Mouse (Mus musculus): Measurements from ENCODE around the gene Ccdc81. TPM values are rescaled to one million over a fixed set of nuclear protein-coding genes. Genes with fewer than 3 reads are reported as not detected.
A peak's percentile ranks its signal among the peaks of the same experiment; 100 is the strongest.

Gene Ccdc81
- polyA plus RNA-seq, 1 experiment from 2014 or later, result 0.90 TPM

DNA sequence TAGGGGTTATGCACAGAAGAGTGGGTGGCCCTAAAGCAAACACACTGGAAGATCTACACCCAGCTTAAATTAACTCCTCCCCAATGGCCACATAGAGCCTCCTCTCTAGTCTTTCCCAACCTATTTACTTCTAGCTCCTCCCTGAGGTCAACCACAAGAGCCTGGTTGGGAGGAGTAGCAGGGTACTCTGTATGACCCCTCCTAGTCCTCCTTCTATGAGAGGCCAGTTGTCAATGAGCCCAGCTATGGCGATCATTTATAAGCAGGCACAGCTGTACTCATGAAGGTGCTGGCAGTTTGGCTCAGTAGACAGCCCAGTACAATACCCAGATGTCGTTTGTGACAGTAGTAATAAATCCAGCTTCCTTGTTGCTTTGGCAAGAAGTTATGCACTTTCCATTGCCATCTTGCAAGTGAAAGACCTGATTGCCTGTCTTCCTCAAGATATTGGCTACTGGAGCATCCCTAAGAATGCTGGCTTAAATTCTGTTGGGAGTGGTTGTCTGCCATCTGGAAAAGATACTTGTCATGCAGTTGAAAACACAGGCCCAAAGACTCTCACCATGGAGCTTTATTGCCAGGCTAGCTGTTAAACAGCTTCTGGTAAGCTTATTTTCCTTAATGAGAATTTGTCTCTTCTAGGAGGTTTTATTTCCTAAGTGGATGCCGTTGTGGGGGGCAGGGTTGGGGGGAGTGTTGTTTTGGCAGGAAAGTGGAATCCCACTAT is 10.2 kb upstream of the Ccdc81 start:
- no peak overlapping the region for H3K27ac ChIP-seq (ENCODE audit: low read depth, low read length)
- H3K36me3 ChIP-seq (ENCODE audit: control insufficient read depth, insufficient read depth, low read length), result peaks cover 9% of the 10 kb centered on the region
- H3K4me2 ChIP-seq (ENCODE audit: low read length), result no peak overlapping the region
- no peaks in the 10 kb centered on the region for H3K27me3 ChIP-seq (replicated peaks; ENCODE audit: control insufficient read depth, insufficient read depth, low read length)
- ATAC-seq, result peak; percentile 56; the same call in 1 of the 2 replicates
- H3K4me1 ChIP-seq (ENCODE audit: control insufficient read depth, insufficient read depth, low read depth, low read length), result no peaks in the 10 kb centered on the region
- 74% methylated on average over 3 of the region's 3 CpGs for WGBS
- no peak overlapping the region for H3K9ac ChIP-seq (ENCODE audit: low read depth, low read length)
- no peaks in the 10 kb centered on the region for H3K9me3 ChIP-seq (ENCODE audit: control insufficient read depth, low read length)
- H3K4me3 ChIP-seq (ENCODE audit: low read length), result no peak overlapping the region

DNA sequence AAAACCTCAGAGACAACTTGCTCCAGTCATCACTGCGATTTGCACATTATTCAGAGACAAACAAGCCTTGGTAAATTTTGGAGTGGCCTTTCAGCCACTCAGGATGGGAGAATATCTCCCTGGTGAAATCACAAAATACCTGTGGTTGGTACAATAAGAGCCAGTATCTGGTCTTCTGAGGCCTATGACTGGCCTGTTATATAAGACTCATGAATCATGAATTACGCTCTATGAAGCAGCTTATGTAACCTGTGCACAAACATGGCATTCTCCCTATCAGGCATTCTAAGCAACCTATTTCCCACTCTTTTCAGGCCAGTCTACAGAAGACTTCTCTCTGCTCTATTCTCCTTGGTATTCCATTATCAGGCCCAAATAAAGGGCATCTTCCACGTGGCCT is 8.9 kb upstream of the Ccdc81 start:
- no peaks in the 10 kb centered on the region for H3K9me3 ChIP-seq (ENCODE audit: control insufficient read depth, low read length)
- peaks cover 9% of the 10 kb centered on the region for H3K36me3 ChIP-seq (ENCODE audit: control insufficient read depth, insufficient read depth, low read length)
- 90% methylated on average over 3 of the region's 3 CpGs for WGBS
- no peak overlapping the region for H3K9ac ChIP-seq (ENCODE audit: low read depth, low read length)
- no peaks in the 10 kb centered on the region for H3K4me1 ChIP-seq (ENCODE audit: control insufficient read depth, insufficient read depth, low read depth, low read length)
- H3K4me2 ChIP-seq (ENCODE audit: low read length), result no peak overlapping the region
- no peak overlapping the region for H3K4me3 ChIP-seq (ENCODE audit: low read length)
- no peaks in the 10 kb centered on the region for H3K27me3 ChIP-seq (replicated peaks; ENCODE audit: control insufficient read depth, insufficient read depth, low read length)
- no peak overlapping the region for H3K27ac ChIP-seq (ENCODE audit: low read depth, low read length)
- ATAC-seq, result no peak

DNA sequence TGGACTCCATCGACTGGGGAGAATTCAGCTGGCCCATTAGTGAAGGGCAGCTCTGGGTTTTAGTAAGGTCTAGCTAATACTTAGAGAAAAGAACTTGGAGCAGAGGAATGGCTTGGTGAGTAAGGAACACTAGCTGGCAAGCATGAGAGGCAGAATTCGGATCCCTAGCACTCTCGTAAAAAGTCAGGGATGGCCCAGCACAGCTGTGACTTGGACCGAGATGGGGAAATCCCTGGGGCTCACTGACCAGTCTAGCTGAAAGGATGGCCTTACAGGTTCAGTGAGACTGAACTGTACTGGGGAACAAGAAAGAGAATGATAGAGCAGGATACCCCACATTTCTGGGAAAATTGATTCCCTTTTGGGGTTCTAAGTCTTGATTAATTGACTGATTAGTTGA is 6.3 kb upstream of the Ccdc81 start:
- H3K9ac ChIP-seq (ENCODE audit: low read depth, low read length), result no peak overlapping the region
- no peaks in the 10 kb centered on the region for H3K27me3 ChIP-seq (replicated peaks; ENCODE audit: control insufficient read depth, insufficient read depth, low read length)
- ATAC-seq, result no peak
- H3K9me3 ChIP-seq (ENCODE audit: control insufficient read depth, low read length), result no peaks in the 10 kb centered on the region
- whole genome bisulfite sequencing, result 80% methylated on average over 4 of the region's 4 CpGs
- H3K4me1 ChIP-seq (ENCODE audit: control insufficient read depth, insufficient read depth, low read depth, low read length), result no peaks in the 10 kb centered on the region
- no peak overlapping the region for H3K4me3 ChIP-seq (ENCODE audit: low read length)
- no peak overlapping the region for H3K27ac ChIP-seq (ENCODE audit: low read depth, low read length)
- H3K4me2 ChIP-seq (ENCODE audit: low read length), result no peak overlapping the region
- no peaks in the 10 kb centered on the region for H3K36me3 ChIP-seq (ENCODE audit: control insufficient read depth, insufficient read depth, low read length)

DNA sequence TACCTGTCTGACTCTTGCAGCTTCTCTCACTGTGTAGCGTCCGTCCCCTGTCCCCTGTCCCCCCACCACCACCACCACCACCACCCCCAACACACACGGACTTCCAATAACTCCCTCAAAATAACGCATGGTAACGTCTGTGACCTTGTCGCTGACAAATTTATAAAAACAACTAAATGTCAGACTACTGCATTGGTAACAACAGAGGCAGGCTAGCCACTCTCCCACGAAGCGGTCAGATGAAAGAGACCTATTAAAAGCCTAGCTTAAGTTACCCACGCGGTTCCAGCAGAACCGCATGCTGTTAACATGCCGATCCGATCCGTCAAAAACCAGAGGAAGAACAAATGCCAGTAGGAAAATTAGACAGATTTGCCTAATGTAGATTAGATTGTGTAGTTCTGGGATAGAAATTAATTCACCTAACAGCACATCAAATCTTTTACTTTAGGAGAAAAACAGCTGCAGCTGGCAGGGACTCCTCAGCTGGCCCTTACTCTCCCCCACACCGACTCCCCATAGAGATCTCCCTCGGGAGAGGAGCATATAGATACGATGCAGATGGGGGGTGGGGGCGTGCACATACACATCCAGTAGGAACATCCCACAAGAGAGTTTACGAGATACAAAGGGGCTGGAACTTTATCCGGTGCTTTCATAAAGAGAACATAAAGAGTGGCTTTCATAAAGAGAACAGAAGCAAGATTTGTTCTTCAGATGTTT is 5.6 kb upstream of the Ccdc81 start:
- 78% methylated on average over 20 of the region's 20 CpGs for WGBS

DNA sequence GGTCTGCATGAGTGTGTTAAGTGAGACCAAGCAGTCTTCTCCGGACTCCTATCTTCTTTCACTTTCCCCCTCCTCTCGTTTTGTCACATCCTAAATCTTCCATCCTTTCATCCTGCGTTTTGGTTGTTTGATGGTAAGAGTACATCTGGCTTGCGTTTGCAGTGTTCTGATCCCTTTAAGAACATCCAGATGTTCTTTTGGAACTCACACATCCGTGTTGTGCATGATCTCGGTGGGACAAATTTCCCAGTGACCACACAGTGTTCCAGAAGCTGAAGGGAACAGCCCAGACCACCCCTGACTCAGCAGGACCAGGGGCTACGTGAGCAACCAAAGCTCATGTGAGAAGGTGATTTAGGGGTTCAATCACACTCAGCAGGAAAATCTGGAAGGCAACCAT is 5.0 kb upstream of the Ccdc81 start:
- Histone ChIP-seq H3K9ac (ENCODE audit: low read depth, low read length) (no peak overlapping the region), H3K27ac (ENCODE audit: low read depth, low read length) (no peak overlapping the region), H3K4me3 (ENCODE audit: low read length) (no peak overlapping the region), H3K27me3 (replicated peaks; ENCODE audit: control insufficient read depth, insufficient read depth, low read length) (no peaks in the 10 kb centered on the region), H3K9me3 (ENCODE audit: control insufficient read depth, low read length) (no peaks in the 10 kb centered on the region), H3K4me2 (ENCODE audit: low read length) (no peak overlapping the region), H3K4me1 (ENCODE audit: control insufficient read depth, insufficient read depth, low read depth, low read length) (peaks cover 4% of the 10 kb centered on the region), H3K36me3 (ENCODE audit: control insufficient read depth, insufficient read depth, low read length) (no peaks in the 10 kb centered on the region)
- no peak for ATAC-seq
- WGBS, result 71% methylated on average over 7 of the region's 7 CpGs

More for the DNA sequence above, 5.6 kb upstream of the Ccdc81 start:
- Histone ChIP-seq H3K4me3 (ENCODE audit: low read length) (no peak overlapping the region), H3K27me3 (replicated peaks; ENCODE audit: control insufficient read depth, insufficient read depth, low read length) (no peaks in the 10 kb centered on the region), H3K4me2 (ENCODE audit: low read length) (no peak overlapping the region), H3K9me3 (ENCODE audit: control insufficient read depth, low read length) (no peaks in the 10 kb centered on the region), H3K4me1 (ENCODE audit: control insufficient read depth, insufficient read depth, low read depth, low read length) (no peaks in the 10 kb centered on the region), H3K36me3 (ENCODE audit: control insufficient read depth, insufficient read depth, low read length) (no peaks in the 10 kb centered on the region), H3K27ac (ENCODE audit: low read depth, low read length) (no peak overlapping the region), H3K9ac (ENCODE audit: low read depth, low read length) (no peak overlapping the region)
- no peak for ATAC-seq

DNA sequence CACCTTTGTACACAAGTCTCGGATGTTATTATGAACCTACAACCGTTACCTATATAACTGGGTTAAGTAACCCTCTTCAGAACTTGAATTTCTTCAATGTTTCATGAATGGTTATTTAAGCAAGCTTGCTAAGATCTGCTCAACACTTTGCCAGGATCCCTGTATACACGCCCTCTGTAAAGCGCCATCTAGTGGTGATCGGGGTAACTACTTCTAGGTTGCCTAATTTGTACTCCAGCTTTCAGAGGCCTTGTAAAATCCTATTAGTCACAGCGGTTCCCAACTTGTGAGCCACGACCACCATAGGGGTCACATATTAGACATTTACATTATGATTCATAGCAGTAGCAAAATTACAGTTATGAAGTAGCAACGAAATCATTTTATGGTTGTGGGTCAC is 4.5 kb upstream of the Ccdc81 start:
- H3K4me2 ChIP-seq (ENCODE audit: low read length), result no peak overlapping the region
- no peak overlapping the region for H3K4me3 ChIP-seq (ENCODE audit: low read length)
- WGBS, result 22% methylated on average over 8 of the region's 8 CpGs
- H3K27me3 ChIP-seq (replicated peaks; ENCODE audit: control insufficient read depth, insufficient read depth, low read length), result no peaks in the 10 kb centered on the region
- H3K9ac ChIP-seq (ENCODE audit: low read depth, low read length), result no peak overlapping the region
- peaks cover 5% of the 10 kb centered on the region for H3K4me1 ChIP-seq (ENCODE audit: control insufficient read depth, insufficient read depth, low read depth, low read length)
- peak; percentile 83 for ATAC-seq
- no peak overlapping the region for H3K27ac ChIP-seq (ENCODE audit: low read depth, low read length)
- H3K9me3 ChIP-seq (ENCODE audit: control insufficient read depth, low read length), result no peaks in the 10 kb centered on the region
- H3K36me3 ChIP-seq (ENCODE audit: control insufficient read depth, insufficient read depth, low read length), result no peaks in the 10 kb centered on the region

DNA sequence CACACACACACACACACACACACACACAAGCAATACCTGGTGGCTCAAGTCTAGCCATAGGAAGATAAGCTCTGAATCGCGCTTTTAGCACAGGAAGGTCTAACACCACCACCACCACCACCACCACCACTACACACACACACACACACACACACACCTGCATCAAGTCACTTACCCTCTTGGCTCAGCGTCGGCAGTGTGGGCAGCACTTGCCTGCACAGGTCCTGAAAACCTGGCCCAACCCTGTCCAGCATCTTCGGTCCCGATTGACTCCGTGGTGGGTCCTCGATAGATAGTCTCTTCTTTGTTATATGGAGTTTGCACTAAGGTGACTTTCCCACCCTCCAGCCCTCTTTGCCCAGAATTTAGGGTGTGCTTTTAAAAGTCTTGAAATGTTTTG is 422 bp downstream of the Ccdc81 start:
- ATAC-seq, result no peak
- no peak overlapping the region for H3K4me3 ChIP-seq (ENCODE audit: low read length)
- 87% methylated on average over 8 of the region's 8 CpGs for WGBS
- H3K4me2 ChIP-seq (ENCODE audit: low read length), result peak overlapping the region; percentile 47
- peaks cover 5% of the 10 kb centered on the region for H3K4me1 ChIP-seq (ENCODE audit: control insufficient read depth, insufficient read depth, low read depth, low read length)
- no peak overlapping the region for H3K9ac ChIP-seq (ENCODE audit: low read depth, low read length)
- H3K36me3 ChIP-seq (ENCODE audit: control insufficient read depth, insufficient read depth, low read length), result no peaks in the 10 kb centered on the region
- no peaks in the 10 kb centered on the region for H3K27me3 ChIP-seq (replicated peaks; ENCODE audit: control insufficient read depth, insufficient read depth, low read length)
- H3K9me3 ChIP-seq (ENCODE audit: control insufficient read depth, low read length), result no peaks in the 10 kb centered on the region
- no peak overlapping the region for H3K27ac ChIP-seq (ENCODE audit: low read depth, low read length)

DNA sequence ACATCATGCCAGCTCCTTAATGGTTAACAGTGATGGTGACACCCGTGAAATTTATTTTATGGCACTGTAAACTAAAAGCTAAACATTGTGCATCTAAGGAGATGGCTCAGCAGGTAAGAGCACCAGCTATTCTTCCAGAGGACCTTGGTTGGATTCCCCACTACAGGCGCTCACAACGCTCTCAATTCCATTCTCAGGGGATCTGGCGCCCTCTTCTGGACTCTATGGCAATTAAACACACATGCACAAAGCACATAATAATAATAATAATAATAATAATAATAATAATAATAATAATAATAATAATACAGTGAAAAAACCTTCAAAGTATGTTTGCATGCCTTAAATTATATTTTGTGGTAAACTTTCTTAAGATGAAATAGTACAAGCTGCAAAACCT is 11.6 kb downstream of the Ccdc81 start:
- WGBS, result 33% methylated on average over 4 of the region's 4 CpGs
- no peaks in the 10 kb centered on the region for H3K9me3 ChIP-seq (ENCODE audit: control insufficient read depth, low read length)
- H3K9ac ChIP-seq (ENCODE audit: low read depth, low read length), result no peak overlapping the region
- H3K4me1 ChIP-seq (ENCODE audit: control insufficient read depth, insufficient read depth, low read depth, low read length), result no peaks in the 10 kb centered on the region
- no peak for ATAC-seq
- no peak overlapping the region for H3K27ac ChIP-seq (ENCODE audit: low read depth, low read length)
- no peak overlapping the region for H3K4me3 ChIP-seq (ENCODE audit: low read length)
- no peaks in the 10 kb centered on the region for H3K27me3 ChIP-seq (replicated peaks; ENCODE audit: control insufficient read depth, insufficient read depth, low read length)
- H3K36me3 ChIP-seq (ENCODE audit: control insufficient read depth, insufficient read depth, low read length), result no peaks in the 10 kb centered on the region
- H3K4me2 ChIP-seq (ENCODE audit: low read length), result no peak overlapping the region

DNA sequence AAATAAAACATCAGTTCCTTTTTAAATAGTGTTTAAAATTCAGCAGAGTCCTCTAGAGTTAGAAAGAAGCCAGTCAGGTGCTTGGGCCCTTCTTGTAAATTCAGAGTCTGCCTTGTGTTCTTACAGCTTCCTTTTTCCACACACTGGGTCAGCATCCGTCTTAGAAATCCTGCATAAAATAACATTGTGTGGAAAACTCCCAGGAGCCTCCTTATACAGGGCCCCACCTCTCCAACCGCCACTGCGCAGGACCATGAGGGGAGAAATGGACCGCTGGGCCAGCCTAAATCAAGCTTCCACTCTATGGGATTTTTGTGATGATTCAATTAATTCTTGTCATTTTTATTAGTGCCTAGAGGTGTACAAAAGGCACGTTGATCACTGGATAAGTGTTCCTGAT is 12.0 kb downstream of the Ccdc81 start:
- Histone ChIP-seq H3K4me1 (ENCODE audit: control insufficient read depth, insufficient read depth, low read depth, low read length) (no peaks in the 10 kb centered on the region), H3K27me3 (replicated peaks; ENCODE audit: control insufficient read depth, insufficient read depth, low read length) (no peaks in the 10 kb centered on the region), H3K4me2 (ENCODE audit: low read length) (no peak overlapping the region), H3K36me3 (ENCODE audit: control insufficient read depth, insufficient read depth, low read length) (no peaks in the 10 kb centered on the region), H3K9ac (ENCODE audit: low read depth, low read length) (no peak overlapping the region), H3K4me3 (ENCODE audit: low read length) (no peak overlapping the region), H3K27ac (ENCODE audit: low read depth, low read length) (no peak overlapping the region), H3K9me3 (ENCODE audit: control insufficient read depth, low read length) (no peaks in the 10 kb centered on the region)
- ATAC-seq, result no peak
- 67% methylated on average over 5 of the region's 5 CpGs for WGBS
